Mouse (Mus musculus) small intestine, adult 2 months (tissue): ENCODE measurements at regions not wholly inside any gene's neighbourhood (a gene's known extent, or its start where the extent isn't known, plus 50 kb on each side); places are given as distances from the start of the nearest gene placed in this dataset.

ENCODE experiments used
- CTCF ChIP-seq: fragments of 200-500 bp; IDR thresholded peaks from 2 replicates; pipeline ENCODE4 v1.5.1; 2012; ENCODE audit warnings: low read depth, mild to moderate bottlenecking, control low read depth, inconsistent platforms, low read length, moderate library complexity, mixed read lengths; ENCODE audit not compliant: insufficient replicate concordance, insufficient read length; ENCODE audit errors: extremely low read depth
- POLR2A ChIP-seq: fragments of 200-500 bp; IDR thresholded peaks from 2 replicates; pipeline ENCODE4 v1.6.1; 2012; ENCODE audit warnings: low read depth, mild to moderate bottlenecking, control low read depth, inconsistent platforms, low read length, moderate library complexity

GRCm38 (mm10) chr16:78104246-78104645 lies 197.0 kb upstream of the Cxadr start:
- TF ChIP-seq CTCF, result no peak
- TF ChIP-seq POLR2A, result no peak
